Mouse (Mus musculus): ENCODE measurements at regions not wholly inside any gene's neighbourhood (a gene's known extent, or its start where the extent isn't known, plus 50 kb on each side); places are given as distances from the start of the nearest gene placed in this dataset.

DNA sequence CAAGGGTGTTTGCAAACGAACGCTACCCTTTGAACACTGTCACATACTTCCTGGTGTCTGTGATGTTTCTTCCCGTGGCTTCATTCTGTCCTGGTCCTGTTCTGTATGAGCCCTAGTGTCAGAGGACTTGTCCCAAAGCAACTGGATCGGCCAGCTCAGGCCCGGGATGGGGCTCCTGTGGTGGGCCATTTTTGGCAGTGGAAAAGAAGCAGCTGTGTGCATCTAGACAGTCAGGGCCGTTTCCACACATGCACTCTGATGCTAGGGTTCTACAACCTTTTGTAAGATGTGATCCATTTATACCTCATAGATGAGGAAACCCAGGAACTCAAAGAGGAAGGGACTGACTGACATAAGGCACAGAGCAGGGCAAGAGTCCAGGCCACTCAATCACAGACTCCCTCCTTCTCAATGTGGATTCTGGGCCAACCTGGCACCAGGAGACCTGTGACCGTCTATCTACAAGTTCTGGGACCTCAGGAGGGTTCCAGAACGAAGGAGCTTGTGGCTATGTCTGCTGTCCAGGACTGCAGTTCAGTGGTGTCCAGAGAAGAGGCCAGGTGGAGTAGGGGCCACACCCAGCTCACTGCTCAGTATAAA, 155.2 kb downstream of the Trim29 start:
- intact Hi-C loops (cut with DNase I): no loop called here

DNA sequence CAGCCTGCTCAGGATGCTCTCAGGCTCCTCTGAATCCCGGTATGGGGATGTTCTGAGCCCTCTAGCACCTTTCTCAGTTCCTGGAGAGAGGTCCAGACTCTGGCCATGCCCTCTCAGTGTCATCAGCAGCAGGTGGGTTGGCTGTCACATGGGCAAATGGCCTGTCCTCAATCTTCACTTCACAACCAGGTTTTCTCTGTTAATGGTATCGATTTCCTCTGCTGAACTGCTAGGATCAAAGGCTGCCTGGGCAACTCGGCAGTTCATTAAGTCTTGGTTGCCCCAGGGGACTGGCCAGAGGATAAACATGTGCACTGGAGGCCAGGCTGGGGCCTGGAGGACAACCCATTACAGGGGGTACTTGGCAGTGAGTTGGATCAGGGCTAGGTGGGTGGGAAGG, 156.2 kb downstream of the Trim29 start:
- intact Hi-C loops (cut with DNase I): no loop called here

DNA sequence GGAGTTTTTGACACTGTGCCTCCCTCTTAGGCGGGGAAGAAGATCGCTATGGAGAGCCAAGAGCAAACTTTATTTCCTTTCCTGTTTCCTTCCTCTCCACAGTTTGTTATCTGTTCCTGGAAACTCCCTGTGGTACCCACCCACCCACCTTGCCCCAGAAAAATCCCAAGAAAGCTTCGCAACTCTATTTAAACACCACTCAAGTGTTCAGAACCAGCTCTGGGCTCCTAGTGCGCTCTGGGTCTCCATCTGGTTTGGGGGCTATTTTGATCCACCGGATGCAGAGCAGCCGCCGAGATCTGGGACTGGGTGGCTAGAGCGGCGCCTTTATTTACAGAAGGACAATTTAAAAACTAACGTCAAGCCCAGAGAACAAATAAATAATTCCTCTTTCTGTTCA, 158.6 kb downstream of the Trim29 start:
- intact Hi-C loops (cut with DNase I): no loop called here

DNA sequence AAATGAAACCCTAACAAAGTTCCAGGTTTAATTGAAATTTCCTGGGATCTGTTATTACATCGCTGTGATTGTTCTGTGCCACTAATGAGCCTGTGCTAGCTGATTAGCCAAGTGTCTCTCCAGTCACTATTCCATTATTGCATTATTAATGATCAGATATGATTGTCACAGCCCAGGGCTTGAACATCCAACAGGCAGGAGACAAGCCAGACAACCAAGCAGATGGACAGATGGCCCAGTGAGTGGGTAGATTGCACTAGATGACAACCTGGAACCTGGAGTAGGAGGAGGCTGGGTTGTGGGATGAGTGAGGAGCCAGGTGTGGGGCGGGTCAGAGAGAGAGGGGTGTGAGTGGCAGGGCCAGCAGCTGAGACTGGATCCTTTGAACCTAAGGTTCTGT, 161.6 kb downstream of the Trim29 start:
- intact Hi-C loops (cut with DNase I): no loop called here

DNA sequence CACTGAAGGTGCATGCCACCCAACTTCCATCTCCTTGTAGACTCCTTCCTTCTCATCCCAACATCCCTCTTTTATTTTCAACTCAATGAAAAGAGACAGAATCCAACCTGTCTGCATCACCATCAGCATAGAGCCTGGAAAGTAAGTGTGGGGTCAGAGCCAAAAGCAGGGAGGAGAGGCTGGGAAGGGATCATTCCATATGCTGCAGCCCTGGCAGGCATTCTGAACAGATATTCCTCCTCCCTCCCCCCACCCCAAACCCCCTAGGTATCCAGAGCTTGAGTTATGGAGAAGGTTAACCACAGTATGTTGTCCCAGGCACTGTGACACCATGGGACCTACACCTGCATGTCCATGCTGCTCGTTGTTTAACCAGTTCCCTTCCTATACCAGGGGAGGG, 162.5 kb downstream of the Trim29 start:
- intact Hi-C loops (cut with DNase I): no loop called here

DNA sequence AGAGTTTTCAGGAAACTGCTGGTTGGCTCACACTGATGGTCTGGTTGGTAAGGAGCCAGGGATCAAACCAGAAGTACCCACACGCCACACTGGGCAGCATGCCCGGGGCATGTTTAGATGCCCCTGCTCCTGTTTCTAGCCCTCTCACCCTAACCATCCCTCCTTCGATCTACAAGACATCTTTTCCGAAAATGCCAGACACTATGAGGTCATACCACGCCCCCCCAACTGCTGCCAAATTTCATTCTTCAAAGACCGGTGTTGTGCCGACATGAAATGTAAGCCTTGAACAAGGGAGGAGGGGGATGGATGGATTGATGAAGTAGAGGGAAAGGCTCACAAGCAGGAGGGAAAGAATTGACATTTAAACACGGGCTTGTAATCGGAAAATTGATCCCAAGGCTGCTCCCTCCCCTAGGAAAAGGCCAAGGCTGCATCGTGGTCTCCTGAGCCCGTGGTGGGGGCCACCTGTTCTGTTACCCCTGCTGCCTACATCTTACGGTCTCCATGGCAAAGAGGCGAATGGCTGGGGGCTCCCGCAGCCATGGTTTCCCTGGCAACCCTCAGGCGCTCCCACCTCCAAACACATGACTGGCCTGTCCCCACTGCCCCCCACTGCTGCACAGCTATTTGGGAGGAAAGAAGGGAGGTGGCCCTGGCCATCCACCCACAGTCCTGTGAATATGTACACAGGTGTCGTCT, 163.1 kb downstream of the Trim29 start:
- intact Hi-C loops (cut with DNase I): no loop called here

DNA sequence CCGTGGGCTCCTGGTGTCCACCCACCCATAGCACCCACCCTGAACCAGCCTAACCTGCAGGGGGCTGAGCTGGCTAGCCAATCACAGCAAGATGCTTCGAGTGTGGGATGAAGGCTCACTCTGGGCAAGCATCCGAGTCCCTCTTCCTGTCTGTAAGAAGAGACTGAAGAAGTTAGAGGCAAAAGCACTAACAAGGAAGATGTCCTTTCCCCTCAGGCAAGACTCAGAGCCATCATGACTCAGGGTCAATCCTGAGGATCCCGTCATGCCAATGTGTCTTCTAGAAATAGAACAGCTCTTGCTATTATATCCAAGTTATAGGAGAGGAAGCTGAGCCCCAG, 163.6 kb downstream of the Trim29 start:
- intact Hi-C loops (cut with DNase I): no loop called here

DNA sequence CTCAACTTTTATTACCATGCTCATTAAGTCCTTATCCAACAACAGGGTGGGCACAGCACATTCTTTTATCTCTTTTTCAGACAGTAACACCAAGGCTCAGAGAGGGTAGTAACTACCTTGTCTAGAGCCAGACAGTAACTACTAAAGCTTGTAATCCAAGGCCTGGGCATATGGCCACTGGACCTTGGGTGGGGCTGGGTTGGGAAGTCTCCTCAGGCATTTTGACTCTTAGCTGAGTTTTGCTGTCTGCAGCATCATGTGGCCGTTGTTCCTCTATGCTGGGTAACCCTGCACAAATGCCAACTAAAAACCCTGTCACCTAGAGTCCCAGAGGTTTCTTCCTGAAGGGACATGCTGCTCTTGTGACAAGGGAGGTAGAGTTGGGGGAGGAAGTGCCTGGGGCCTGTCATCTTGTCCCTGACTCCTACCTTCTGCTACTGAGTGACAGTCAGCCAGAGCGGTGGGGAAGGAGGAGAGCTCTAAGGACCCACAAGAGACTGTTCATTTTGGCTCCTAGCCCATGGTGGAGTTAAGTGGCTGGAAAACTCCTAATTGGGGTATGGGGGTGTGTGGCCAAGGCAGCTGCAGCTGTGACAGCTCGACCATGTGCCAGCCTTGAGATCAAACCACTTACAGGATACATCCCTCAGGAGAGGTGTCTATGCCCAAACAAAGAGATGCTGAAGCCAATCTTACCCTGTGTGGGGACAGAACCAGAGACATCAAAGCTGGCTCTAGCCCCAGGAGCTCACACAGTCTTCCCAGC, 170.4 kb downstream of the Trim29 start:
- intact Hi-C loops (cut with DNase I): no loop called here

DNA sequence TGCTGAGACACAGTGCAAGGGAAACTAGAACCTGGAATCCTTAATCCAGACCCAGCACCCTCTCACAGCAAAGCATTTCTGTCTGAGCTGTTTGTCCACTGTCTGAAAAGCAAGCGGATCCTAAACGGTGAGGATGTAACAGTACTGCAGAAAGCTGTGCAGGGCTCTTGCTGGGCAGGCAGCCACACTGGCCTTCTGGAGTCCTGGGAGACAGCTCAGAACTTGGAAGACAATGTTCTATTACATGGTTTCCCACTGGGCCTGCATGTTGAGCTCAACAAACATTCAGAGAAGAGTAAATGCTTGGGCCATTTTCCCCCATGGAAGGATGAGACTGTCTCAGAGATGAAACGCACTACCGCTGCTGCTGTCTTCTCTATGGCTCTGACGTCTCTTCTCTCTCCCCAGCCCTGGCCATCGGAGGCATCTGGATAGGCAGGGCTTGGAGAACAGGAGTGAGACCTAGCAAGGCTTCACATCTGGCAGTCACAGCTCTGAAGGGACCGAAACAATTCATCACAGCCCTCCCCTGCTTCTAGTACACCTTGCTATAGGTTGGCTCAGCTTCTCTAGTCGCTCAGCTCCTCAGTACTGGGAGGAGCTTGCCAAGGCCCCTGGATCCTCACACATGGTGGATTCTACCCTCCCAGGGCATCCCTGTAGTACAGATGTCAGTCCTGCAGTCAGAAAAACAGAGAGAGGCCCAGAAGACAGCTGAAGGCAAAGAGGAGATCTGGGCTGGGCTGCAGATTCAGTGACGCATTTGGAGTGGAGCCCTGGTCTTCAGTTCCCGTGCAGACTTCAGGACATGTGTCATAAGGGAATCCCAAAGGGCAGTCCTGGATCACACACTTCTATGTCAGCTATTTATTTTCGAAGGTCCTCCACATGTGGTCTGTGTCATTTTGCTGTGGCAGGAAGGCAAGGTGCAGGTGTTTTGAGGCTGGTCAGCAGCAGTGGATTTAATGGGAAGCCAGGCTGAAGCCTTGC, 171.7 kb downstream of the Trim29 start:
- intact Hi-C loops (cut with DNase I): no loop called here

DNA sequence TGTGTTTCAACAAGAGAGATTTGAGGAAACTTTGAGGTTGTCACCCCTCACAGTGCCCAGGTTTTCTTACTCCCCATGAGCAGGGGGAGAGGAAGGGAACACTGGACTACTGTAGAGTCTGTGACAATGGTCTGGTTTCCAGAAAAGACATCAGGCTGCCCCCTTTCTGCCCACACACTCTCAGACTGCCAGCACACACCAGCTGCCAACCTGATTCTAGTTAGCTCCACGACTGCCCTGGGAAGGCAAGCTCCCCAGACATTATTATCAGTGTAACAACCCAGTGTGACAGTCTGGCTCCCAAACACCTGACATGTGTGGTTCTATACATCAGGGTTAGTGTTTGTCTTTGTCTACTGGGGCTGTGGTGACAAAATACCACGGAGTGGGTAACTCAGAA, 172.5 kb downstream of the Trim29 start:
- intact Hi-C loops (cut with DNase I): no loop called here

DNA sequence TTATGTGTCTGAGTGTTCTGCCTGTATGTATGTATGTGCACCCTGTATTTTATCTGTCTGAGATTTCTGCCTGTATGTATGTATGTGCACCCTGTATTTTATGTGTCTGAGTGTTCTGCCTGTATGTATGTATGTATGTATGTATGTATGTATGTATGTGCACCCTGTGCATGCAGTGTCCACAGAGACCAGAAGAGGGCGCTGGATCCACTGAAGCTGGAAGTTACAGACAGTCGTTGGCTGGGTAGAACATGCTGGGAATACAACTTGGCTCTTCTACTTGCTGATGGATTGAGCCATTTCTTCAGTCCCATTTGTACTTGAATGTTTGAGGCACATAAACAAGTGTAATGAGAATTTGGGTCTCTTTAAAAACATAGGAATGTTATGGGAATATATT, 173.3 kb downstream of the Trim29 start:
- intact Hi-C loops (cut with DNase I): no loop called here

DNA sequence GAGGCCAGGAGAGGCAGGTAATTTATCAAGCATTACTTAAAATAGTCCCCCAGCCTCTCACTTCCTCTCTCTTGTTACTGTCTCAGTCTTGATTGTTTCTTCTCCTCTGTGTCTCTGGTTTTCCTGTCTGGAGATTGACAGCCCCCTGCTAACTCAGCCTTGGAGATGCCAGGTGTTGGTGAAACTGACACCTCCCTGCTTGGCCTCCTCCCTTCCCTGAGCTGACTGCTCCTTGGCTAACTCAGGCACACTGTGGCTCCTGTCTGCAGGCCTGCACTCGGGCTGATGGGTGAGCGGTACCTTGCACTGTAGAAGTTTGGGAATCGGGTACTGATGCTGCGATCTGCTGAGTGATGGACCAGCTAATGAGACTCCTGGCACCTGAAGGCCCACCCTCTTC, 176.1 kb downstream of the Trim29 start:
- intact Hi-C loops (cut with DNase I): no loop called here

DNA sequence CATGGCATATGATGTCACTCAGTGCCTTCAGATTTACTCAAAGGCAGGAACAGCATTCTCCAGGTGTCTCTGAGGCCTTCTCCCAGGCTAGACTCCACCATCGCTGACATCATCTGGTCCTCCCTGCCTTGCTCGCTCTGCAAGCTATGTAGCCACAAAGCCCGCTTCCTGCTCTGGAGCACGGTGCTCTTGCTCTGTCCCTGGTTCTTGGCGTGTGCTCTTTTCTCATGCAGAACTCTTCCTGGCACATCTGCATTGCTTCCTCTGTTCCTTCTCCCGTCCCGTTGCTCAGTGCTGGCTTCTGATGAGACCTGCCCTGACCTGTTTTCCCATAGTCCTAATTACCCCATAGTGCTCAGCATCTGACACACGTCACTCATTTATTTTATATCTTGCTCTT, 178.6 kb downstream of the Trim29 start:
- intact Hi-C loops (cut with DNase I): no loop called here

DNA sequence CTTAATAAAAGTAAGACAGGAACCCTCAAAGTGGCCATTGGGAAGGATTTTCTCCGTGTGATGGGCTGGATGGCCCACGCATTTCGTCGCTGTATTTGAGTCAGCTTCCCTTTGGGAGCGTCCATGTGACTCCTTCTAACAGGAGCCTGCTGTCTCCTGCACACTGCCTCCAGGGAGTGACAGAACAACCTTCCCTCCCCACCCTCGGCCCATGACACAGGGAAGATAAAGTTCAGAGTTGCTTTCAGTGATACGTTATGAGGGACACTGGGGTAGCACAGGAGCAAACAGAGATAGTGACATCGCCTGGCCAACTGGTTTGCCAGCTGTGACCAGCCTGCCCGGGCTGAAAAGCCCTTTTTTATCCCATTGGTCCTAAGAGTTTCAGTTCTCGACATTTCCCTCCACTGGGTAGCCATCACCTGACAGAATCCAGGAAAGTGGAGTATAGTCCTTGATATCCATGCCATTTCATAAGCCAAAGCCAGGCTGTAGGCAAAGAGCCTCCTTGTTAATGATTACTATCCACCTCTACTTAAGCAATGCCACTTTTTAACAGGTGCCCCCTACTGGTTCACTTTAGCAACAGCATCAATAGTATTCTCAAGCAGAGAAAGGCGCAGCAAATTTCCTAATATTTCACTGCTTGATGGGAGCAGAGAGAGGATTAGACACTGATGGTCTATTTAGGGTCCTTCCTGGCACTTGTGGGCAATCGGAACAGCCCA, 180.5 kb downstream of the Trim29 start:
- intact Hi-C loops (cut with DNase I): loop anchor here (2.0 kb wide), 1 partner anchor 152 kb away; no protein-coding TSS in a partner anchor

DNA sequence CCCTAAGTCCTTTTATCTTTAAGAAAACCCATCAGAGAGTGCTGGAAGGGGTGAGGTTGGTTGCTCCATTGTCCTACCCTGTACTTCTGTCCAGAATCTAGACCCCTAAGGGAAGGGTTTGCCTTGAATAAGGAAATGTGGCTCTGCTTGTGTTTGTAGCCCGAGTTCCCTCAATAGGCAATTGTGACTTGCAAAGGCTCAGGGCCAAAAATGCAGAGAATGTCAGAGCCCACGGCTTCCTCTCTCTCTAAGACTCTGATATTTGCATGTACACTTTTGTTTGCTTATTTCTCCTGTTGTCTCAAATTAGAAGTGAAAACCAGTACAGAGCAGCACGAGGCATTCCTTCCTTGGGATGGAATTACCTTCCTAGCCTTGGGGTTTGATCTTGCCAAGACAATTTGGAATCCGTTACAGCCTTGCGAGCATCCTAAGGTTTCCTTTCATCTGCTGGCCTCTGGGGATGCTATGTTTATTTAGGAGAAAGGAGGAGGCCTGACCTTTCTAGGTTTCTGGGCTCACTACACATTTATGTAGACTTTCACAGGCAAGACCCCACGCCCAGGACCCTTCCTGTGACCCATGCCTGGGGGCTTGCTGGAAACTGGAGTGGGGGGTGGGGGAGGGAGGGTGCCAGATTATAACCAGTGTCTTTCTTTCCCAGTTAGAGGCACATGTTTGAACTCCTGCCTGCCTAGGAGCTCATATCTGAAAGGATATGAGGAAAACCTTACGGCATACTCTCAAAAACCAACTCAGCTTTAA, 181.8 kb downstream of the Trim29 start:
- intact Hi-C loops (cut with DNase I): no loop called here

DNA sequence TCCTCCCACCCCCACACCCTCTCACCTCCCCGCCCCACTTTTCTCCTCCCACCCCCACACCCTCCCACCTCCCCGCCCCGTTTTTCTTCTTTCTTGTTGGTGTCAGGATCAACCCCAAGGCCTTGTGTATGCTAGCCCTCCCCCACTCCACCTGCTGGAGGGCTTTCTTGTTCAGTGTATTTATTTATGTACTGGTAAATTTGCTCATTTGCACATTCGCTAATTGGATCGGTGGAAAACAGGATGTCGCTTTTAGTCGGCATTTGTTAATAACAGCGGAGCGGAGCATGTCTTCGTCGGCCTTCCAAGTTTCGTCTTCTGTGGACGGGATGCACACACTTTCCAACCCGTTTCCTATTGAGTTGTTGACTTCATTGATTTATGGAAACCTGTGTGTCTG, 187.9 kb downstream of the Trim29 start:
- intact Hi-C loops (cut with DNase I): no loop called here

DNA sequence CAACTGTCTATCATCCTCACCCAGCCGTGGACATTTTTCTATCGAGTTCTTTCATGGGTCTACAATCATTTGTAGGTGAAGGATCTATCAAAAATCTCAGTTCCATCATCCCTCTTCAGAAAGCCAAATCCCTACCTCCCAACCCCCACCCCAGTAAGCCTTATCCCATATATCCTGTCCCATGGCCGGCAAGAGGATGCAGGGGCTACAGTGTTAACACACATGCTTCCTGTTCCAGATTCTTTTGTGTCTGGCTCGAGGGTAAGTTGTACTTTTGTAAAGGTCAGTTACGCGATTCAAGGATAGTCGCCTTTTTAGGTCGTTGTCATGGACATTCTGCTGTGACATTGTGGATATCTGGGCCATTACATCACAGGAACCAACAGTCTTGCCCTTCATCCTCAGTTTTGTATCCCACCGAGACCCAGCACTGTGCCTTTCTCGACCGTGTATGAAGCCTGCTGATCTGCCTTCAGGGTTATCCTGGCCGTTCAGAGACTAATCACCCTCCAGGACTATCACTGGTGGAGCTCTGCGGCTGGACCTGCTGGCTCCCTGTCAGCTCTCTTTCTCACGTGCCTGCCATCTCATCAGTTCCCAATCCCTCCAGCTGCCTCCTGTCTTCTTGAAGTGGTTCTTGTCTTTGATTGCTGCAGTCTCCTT, 193.8 kb downstream of the Trim29 start:
- intact Hi-C loops (cut with DNase I): no loop called here

DNA sequence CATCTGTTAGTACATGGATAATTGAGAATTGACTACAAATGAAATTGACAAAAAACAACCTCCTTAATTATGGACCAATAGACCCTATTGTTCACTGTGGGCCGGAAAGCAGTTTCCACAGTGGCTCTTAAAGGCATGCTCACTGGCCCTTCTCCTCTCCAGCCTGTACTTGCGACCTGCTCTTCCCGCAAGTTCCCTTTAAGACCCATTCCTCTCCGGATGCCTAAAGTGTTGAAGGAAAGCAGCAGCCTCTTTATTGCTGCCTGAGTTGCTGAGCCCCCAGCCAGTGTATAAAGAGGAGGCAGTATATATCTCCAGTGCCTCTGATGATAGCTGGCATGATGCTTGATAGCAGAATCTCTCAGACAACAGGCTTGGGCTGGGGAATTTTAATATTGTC, 195.2 kb downstream of the Trim29 start:
- intact Hi-C loops (cut with DNase I): no loop called here

DNA sequence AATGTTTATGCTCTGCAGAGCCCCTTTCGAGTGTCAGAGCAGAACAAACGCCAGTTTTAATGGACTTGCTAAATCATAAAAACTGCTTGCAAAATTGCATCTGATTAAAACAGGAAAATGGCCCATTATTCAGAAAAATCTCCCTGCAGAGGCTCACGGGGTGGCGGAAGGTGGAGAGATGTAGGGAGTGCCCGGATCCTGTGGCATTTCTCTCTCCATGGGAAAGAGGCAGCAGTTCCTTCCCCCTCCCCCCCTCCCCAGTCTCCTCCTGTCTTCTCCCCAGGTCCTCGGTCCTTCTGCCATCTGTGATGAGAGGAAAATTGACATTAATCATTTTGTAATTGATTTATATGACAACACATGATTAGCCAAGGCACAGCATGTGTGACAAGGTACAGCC, 195.6 kb downstream of the Trim29 start:
- intact Hi-C loops (cut with DNase I): no loop called here

DNA sequence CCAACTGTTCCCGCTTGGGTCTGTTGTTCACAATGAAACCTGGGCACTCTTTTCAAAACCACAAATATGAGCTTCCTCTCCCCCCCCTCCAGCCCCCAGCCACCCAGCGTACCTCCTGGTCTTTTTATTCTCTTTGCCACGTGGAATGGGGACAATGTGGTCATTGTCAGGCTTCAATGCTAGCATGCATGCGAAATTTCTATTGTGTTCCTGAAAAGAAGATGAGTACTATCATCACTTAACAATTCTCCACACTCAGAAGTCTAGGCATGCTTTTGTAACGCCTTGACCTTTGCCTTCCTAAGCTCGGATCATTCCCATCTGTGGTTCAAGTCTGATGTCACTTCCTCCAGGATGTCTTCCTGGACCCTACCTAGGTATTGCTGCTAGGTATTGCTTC, 202.2 kb downstream of the Trim29 start:
- intact Hi-C loops (cut with DNase I): no loop called here
